Mouse (Mus musculus) midbrain, embryonic 11.5 days (tissue): Measurements from ENCODE around the gene Pbx1. TPM values are rescaled to one million over a fixed set of nuclear protein-coding genes. Genes with fewer than 3 reads are reported as not detected.

ENCODE experiments used
- ATAC-seq: fragments of 200-750 bp; cut with Nextera tagmentation; 2 replicates; pipeline ENCODE4 v1.8.0; 2017; ENCODE audit warnings: moderate TSS enrichment, moderate library complexity; ENCODE audit not compliant: low FRiP score
- DNase-seq: peaks from one replicate; pipeline ENCODE4 v3.0.0; 2015; ENCODE audit warnings: low spot score; ENCODE audit errors: missing footprints
- H3K27ac ChIP-seq: fragments of 300-500 bp; sonication (generic); 2 replicates; pipeline ENCODE4 v1.5.1; 2014; ENCODE audit warnings: low read depth, low read length
- H3K27me3 ChIP-seq: fragments of 300-500 bp; sonication (generic); 2 replicates; pipeline ENCODE4 v1.6.1; 2014; ENCODE audit warnings: mild to moderate bottlenecking, low read length, moderate library complexity, mixed read lengths; ENCODE audit not compliant: control insufficient read depth, insufficient read depth
- H3K36me3 ChIP-seq: fragments of 300-500 bp; sonication (generic); 2 replicates; pipeline ENCODE4 v1.6.1; 2014; ENCODE audit warnings: mild to moderate bottlenecking, low read length, moderate library complexity, mixed read lengths; ENCODE audit not compliant: control insufficient read depth, insufficient read depth
- H3K4me1 ChIP-seq: fragments of 300-500 bp; sonication (generic); 2 replicates; pipeline ENCODE4 v1.6.1; 2014; ENCODE audit warnings: low read length; ENCODE audit not compliant: control insufficient read depth, insufficient read depth
- H3K4me2 ChIP-seq: fragments of 300-500 bp; sonication (generic); 2 replicates; pipeline ENCODE4 v1.6.1; 2014; ENCODE audit warnings: mild to moderate bottlenecking, moderate library complexity
- H3K4me3 ChIP-seq: fragments of 300-500 bp; sonication (generic); 2 replicates; pipeline ENCODE4 v1.5.1; 2014; ENCODE audit warnings: low read depth, low read length
- H3K9ac ChIP-seq: fragments of 300-500 bp; sonication (generic); 2 replicates; pipeline ENCODE4 v1.6.1; 2014; ENCODE audit warnings: low read length
- H3K9me3 ChIP-seq: fragments of 300-500 bp; sonication (generic); 2 replicates; pipeline ENCODE4 v1.6.1; 2016; ENCODE audit warnings: low read length; ENCODE audit not compliant: control insufficient read depth
- WGBS: fragments of 180-500 bp; shearing (Covaris S2); extraction: QIAGEN DNeasy Blood & Tissue Kit; methylation state at CpG from one replicate; pipeline ENCODE4 v1.1.7; 2014; 5-methylcytosine and 5-hydroxymethylcytosine counted together
- polyA plus RNA-seq: library from polyadenylated mRNA; unstranded; fragments of >200 nt; fragmentation: Nextera tagmentation; extraction: Ambion mirVana; gene quantifications from 2 replicates; pipeline ENCODE4 v1.2.1, GENCODE M21; 2014

The Pbx1 gene
- polyA plus RNA-seq, 1 experiment from 2014 or later, result 49.3 TPM

GRCm38 (mm10) chr1:168364325-168364724 lies 67.7 kb downstream of the Pbx1 start:
- DNase-seq (no peak), ATAC-seq (no peak)
- no peaks in the 10 kb centered on the region for H3K27me3 ChIP-seq
- H3K4me1 ChIP-seq, result peaks cover 15% of the 10 kb centered on the region
- H3K27ac ChIP-seq, result no peak overlapping the region
- no peak overlapping the region for H3K4me2 ChIP-seq
- H3K4me3 ChIP-seq, result no peak overlapping the region
- WGBS, result 43% methylated on average over 7 of the region's 7 CpGs
- H3K9ac ChIP-seq, result no peak overlapping the region
- H3K9me3 ChIP-seq, result no peaks in the 10 kb centered on the region
- H3K36me3 ChIP-seq, result no peaks in the 10 kb centered on the region

DNA sequence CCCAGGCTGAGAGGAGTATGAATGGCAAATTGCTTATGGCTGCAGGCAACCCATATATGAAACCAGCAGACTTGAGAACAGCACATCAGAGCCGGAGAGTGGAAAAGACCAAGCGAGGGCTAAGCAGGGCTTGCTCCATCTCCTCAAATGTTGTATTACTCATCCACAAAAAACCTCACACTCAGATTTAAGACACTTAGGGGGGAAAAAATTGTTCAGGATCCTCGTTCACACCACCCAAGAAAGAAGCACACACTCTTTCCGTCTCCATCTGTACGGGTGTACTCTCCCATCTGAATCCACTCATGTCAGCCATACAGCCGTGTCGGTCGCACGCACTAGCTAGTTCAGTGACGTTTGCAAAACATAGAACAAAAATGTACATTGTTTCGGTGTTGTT lies 69.0 kb downstream of the Pbx1 start:
- Histone ChIP-seq H3K9me3 (no peaks in the 10 kb centered on the region), H3K4me1 (peaks cover 26% of the 10 kb centered on the region), H3K4me3 (no peak overlapping the region), H3K9ac (no peak overlapping the region), H3K27ac (no peak overlapping the region), H3K4me2 (no peak overlapping the region), H3K36me3 (no peaks in the 10 kb centered on the region), H3K27me3 (no peaks in the 10 kb centered on the region)
- no peak for ATAC-seq
- 92% methylated on average over 11 of the region's 11 CpGs for WGBS
- no peak for DNase-seq

GRCm38 (mm10) chr1:168362464-168362863 lies 69.6 kb downstream of the Pbx1 start:
- no peaks in the 10 kb centered on the region for H3K27me3 ChIP-seq
- H3K36me3 ChIP-seq, result no peaks in the 10 kb centered on the region
- H3K4me3 ChIP-seq, result no peak overlapping the region
- ATAC-seq (no peak), DNase-seq (no peak)
- H3K4me1 ChIP-seq, result peaks cover 29% of the 10 kb centered on the region
- no peaks in the 10 kb centered on the region for H3K9me3 ChIP-seq
- 90% methylated on average over 10 of the region's 10 CpGs for WGBS
- no peak overlapping the region for H3K9ac ChIP-seq
- H3K4me2 ChIP-seq, result no peak overlapping the region
- no peak overlapping the region for H3K27ac ChIP-seq

DNA sequence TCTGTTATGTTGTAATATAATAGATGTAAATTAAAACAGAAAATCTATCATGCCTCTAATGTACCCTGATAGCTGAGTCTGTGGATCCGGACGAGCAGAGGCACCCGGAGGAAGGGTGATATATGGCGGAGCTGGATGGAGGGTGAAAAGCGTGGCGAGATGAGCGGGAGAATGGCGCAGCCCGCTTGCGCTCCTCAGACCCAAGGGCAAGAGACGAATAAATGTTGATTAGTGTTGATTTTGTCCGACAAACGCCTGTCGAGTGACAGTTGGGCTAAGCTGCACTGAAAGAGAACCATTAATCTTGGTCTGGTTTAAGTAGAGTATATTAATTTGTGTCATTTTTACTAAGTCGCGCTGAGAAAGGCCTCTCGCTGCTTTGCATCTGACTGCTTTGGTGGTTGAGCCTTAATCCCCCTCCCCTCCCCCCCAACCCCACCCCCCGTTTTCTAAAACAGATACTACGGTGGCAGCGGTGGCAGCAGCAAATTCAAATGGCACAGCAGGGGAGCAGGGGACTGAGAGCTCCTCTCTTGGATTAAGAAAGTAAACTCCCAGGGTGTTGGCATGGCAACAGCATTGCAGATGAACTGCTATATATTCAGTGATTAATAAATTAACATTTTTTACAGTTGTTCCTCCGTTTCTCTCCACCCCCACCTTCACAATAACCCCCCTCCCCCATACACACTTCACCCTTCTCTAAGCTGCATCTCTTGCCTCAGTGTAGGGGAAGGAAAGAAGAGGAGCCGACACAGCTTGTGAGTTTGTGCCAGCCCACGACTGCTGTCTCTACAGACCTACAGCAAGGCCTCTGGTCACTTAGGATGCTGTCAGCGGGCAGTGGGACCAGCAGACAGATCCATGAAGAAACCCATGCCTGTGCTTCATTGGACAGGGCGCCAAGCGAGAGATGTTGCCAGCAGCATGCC lies 74.1 kb downstream of the Pbx1 start:
- Histone ChIP-seq H3K27ac (peak overlapping the region; percentile 88), H3K4me1 (peaks cover 59% of the 10 kb centered on the region), H3K27me3 (no peaks in the 10 kb centered on the region), H3K9ac (peak overlapping the region; percentile 54; the same call in 1 of the 2 replicates), H3K4me2 (peak overlapping the region; percentile 50), H3K4me3 (peak overlapping the region; percentile 18; the same call in 1 of the 2 replicates), H3K9me3 (no peaks in the 10 kb centered on the region), H3K36me3 (no peaks in the 10 kb centered on the region)
- whole genome bisulfite sequencing, result 2% methylated on average over 26 of the region's 26 CpGs
- ATAC-seq, result peak; percentile 87
- peak; percentile 97 for DNase-seq

DNA sequence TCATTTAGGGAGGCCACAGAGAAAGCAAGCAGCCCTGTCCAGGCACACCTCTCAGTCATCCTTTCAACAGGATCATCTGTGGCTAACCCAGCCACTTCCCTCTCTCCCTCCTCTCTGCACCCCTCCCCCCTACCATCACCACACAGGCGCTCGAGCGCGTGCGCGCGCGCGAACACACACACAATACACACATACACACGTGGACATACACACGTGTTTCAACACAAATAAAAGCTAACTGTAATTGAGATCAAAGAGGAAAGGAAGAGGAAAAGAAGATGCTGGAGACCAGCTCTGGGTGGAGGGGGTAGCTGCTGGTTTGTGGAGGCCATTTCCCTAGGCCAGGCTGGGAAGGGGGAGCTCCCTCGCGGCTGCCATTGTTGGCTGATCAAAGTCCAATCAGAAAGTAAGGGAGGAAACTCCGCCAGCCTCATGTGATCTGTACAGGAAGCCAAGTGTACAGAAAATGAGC lies 75.1 kb downstream of the Pbx1 start:
- 2% methylated on average over 14 of the region's 14 CpGs for WGBS
- Histone ChIP-seq H3K4me1 (peaks cover 59% of the 10 kb centered on the region), H3K9ac (peak overlapping the region; percentile 54; the same call in 1 of the 2 replicates), H3K4me3 (peak overlapping the region; percentile 18; the same call in 1 of the 2 replicates), H3K9me3 (no peaks in the 10 kb centered on the region), H3K4me2 (peak overlapping the region; percentile 50), H3K27me3 (no peaks in the 10 kb centered on the region), H3K36me3 (no peaks in the 10 kb centered on the region), H3K27ac (peak overlapping the region; percentile 88)
- DNase-seq (peak; percentile 95), ATAC-seq (peak; percentile 67)

DNA sequence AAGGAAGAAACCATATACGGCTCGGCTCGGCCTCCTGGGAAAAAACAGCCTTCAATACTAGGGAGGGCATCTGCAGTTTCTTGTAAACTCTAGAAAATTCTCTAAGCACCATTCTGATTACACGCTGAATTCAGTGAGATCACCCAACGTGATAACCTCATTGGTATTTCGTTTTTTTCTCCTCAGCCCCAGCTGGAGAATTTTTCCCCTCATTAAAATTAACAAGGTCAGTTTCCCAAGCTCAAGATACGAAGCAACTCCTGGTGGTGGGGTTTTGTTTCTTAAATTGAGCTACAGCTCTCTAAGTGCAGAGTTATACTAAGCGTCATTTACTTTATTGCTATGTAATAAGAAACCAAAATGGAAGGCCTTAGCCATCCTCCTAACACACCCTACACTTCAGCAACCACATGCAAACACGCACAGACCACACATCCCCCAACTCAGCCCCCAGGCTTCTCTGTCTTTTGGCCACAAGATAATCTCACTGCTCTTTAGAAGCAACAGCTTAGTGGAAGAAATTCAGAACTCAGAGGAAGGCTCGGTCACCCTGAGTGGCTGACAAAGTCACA lies 76.0 kb downstream of the Pbx1 start:
- DNase-seq (no peak), ATAC-seq (no peak)
- no peaks in the 10 kb centered on the region for H3K9me3 ChIP-seq
- 42% methylated on average over 10 of the region's 10 CpGs for WGBS
- peaks cover 63% of the 10 kb centered on the region for H3K4me1 ChIP-seq
- H3K27ac ChIP-seq, result no peak overlapping the region; the same call in 1 of the 2 replicates
- peak overlapping the region; percentile 50; the same call in 1 of the 2 replicates for H3K4me2 ChIP-seq
- no peaks in the 10 kb centered on the region for H3K36me3 ChIP-seq
- H3K27me3 ChIP-seq, result no peaks in the 10 kb centered on the region
- H3K4me3 ChIP-seq, result no peak overlapping the region
- H3K9ac ChIP-seq, result no peak overlapping the region; the same call in 1 of the 2 replicates

DNA sequence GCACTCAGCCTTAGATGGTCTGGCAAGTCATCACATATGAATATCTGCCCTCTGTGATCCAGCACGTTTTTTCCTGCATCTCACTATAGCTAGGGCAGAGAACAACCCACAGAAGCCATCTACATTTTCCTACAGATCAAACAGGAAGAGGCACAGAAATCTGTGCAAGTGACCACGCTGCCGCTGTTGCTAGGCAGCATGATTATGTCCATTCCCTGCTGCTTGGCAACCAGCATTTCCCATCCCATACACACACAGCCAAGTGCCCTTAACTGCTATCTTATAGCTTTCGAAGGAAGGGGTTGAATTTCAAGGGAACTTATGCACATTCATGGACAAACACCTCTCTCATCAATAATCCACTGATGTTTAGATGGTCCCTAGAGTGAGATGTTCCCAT lies 77.1 kb downstream of the Pbx1 start:
- Histone ChIP-seq H3K9me3 (no peaks in the 10 kb centered on the region), H3K27me3 (no peaks in the 10 kb centered on the region), H3K4me2 (no peak overlapping the region; the same call in 1 of the 2 replicates), H3K27ac (no peak overlapping the region), H3K36me3 (no peaks in the 10 kb centered on the region), H3K4me3 (no peak overlapping the region), H3K9ac (no peak overlapping the region), H3K4me1 (peaks cover 72% of the 10 kb centered on the region)
- peak; percentile 89 for DNase-seq
- ATAC-seq, result no peak
- 9% methylated on average over 4 of the region's 4 CpGs for WGBS

DNA sequence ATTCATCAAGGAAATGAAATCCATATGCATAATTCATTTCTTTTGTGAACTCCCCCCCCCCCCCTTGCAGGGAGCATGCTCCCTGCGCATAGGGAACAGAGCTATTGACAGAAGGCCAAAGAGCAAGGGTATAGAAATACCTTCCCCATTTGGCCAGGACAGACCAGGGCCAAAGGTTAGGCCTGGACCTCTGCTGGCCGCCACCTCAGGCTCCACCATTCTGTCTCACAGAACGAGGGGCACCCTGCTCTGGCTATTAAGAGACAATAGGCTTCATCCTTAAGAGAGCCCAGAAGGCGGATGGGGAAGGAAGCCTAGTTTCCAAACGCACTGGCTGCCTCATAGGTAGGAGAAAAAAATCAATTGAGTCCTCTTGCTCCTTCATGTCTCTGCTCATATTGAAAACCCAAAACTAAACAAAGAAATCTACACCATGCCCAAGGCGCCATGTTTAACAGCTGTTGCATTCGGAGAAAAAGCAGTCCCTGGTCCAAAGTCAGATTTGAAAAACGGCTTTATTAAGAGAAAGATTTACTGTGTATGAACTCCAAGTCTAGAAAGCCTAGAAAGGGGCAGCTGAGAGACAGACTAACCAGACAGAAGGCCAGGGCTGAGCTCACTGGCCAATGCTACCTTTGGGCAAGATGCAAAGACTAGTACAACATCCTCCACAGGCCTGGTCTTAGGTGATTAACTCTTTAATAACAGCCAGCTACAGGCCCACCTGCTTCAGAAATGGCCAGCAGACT lies 83.9 kb downstream of the Pbx1 start:
- ATAC-seq (peak; percentile 89), DNase-seq (peak; percentile 91)
- Histone ChIP-seq H3K36me3 (no peaks in the 10 kb centered on the region), H3K4me2 (peak overlapping the region; percentile 12; the same call in 1 of the 2 replicates), H3K9ac (no peak overlapping the region), H3K9me3 (no peaks in the 10 kb centered on the region), H3K4me1 (peaks cover 34% of the 10 kb centered on the region), H3K4me3 (no peak overlapping the region), H3K27ac (peak overlapping the region; percentile 72), H3K27me3 (no peaks in the 10 kb centered on the region)
- WGBS, result 29% methylated on average over 8 of the region's 8 CpGs
